Mouse (Mus musculus) ES-E14 (cell line): ENCODE data around the gene Ptf1a. TPM values are rescaled to one million over a fixed set of nuclear protein-coding genes. Genes with fewer than 3 reads are reported as not detected.

Experiments
- DNase-seq: peaks from one replicate; pipeline ENCODE4 v3.0.0-alpha.2; 2013; ENCODE audit warnings: low read depth, low spot score
- H3K27ac ChIP-seq: 2 replicates; pipeline ENCODE4 v1.5.1; 2012; ENCODE audit warnings: low read depth, mild to moderate bottlenecking, low read length, moderate library complexity, mixed read lengths; ENCODE audit not compliant: poor library complexity, insufficient read depth, severe bottlenecking
- H3K36me3 ChIP-seq: 2 replicates; pipeline ENCODE4 v1.6.1; 2012; ENCODE audit warnings: mild to moderate bottlenecking, low read length, moderate library complexity, mixed read lengths; ENCODE audit not compliant: control insufficient read depth, poor library complexity, insufficient read depth, severe bottlenecking
- H3K4me1 ChIP-seq, 2 experiments: fragments of 150-350 bp in 1 of 2; sonication (generic) in 1 of 2; 2 replicates each; pipeline ENCODE4 v1.6.1; 2012; ENCODE audit warnings: low read length in 2 of 2, mild to moderate bottlenecking in 1 of 2, mixed read lengths in 1 of 2; ENCODE audit not compliant: control insufficient read depth in 2 of 2, insufficient read depth in 2 of 2, poor library complexity in 1 of 2
- H3K4me3 ChIP-seq, 2 experiments: fragments of 150-350 bp in 1 of 2; sonication (generic) in 1 of 2; 2 replicates each; pipeline ENCODE4 v1.5.1; 2012; ENCODE audit warnings: low read length in 2 of 2, low read depth in 1 of 2, mild to moderate bottlenecking in 1 of 2, mixed read lengths in 1 of 2; ENCODE audit not compliant: insufficient read depth in 1 of 2, poor library complexity in 1 of 2, severe bottlenecking in 1 of 2
- H3K9ac ChIP-seq: 2 replicates; pipeline ENCODE4 v1.6.1; 2012; ENCODE audit warnings: low read depth, mild to moderate bottlenecking, low read length, mixed read lengths; ENCODE audit not compliant: poor library complexity, insufficient read depth, severe bottlenecking
- H3K9me3 ChIP-seq: fragments of 150-350 bp; sonication (generic); 2 replicates; pipeline ENCODE4 v1.6.1; 2012; ENCODE audit warnings: low read depth, mild to moderate bottlenecking, low read length; ENCODE audit not compliant: control insufficient read depth, insufficient read depth
- CHD2 ChIP-seq: IDR thresholded peaks from 2 replicates; pipeline ENCODE4 v1.6.1; 2014; ENCODE audit warnings: mild to moderate bottlenecking, low read depth, low read length, inconsistent platforms
- HCFC1 ChIP-seq: IDR thresholded peaks from 2 replicates; pipeline ENCODE4 v1.6.1; 2012; ENCODE audit warnings: low read length, inconsistent platforms, borderline replicate concordance; ENCODE audit not compliant: insufficient read depth
- MAFK ChIP-seq: IDR thresholded peaks from 2 replicates; pipeline ENCODE4 v1.6.1; 2014; ENCODE audit warnings: mild to moderate bottlenecking, low read depth, low read length, inconsistent platforms; ENCODE audit not compliant: insufficient read depth
- ZC3H11A ChIP-seq: IDR thresholded peaks from 2 replicates; pipeline ENCODE4 v1.6.1; 2012; ENCODE audit warnings: low read depth, mild to moderate bottlenecking, inconsistent platforms, low read length, borderline replicate concordance
- ZNF384 ChIP-seq: IDR thresholded peaks from 2 replicates; pipeline ENCODE4 v1.6.1; 2012; ENCODE audit warnings: low read depth, low read length, inconsistent platforms
- in situ Hi-C, 2 experiments: fragments of 600-800 bp; cut with MboI; formaldehyde crosslinking; loops; one replicate each; pipeline ENCODE4 v1.15.1; 2025; ENCODE audit warnings: low sequenced_read_pairs in 2 of 2, inconsistent platforms in 1 of 2; ENCODE audit not compliant: unreplicated experiment in 2 of 2
- total RNA-seq: library from RNA; depleted of rRNA; stranded (reverse); fragments of 300-350 nt; gene quantifications from 2 replicates; pipeline ENCODE4 v1.2.3, GENCODE M21; 2012

The Ptf1a gene
- total RNA-seq, 1 experiment, result not detected

DNA sequence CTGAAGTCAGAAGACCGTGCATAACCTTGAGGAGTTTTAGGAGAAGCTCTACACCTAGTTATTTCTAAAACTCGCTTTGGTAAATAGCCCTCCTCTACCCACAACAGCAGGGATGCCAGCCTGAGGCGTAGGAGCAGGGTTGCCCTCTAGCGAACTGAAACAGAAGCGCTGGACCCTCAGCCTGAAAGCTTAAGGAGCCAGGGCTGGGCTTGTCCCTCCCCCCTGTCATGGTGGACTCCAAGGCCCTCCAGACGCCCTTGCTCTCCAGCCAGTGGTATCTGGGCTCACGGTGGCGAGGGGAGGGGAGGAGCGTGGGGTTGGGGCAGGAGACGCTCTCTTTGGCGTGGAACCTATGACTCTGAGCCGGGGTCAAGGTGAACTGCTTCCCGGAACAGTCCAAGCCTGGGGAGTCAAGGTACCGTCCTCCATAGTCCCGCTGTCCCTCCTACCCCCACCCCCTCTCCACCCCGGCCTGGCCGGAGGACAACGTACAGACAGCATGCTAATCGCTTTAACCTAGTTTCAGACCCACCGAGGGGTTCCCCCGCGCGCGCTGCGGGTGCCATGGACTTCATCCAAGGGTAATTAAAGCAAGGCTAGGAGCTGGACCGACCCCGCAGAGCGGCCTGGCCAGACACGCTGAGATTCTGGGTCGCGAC lies 2.7 kb downstream of the Ptf1a start:
- Histone ChIP-seq H3K4me1 (no peaks in the 10 kb centered on the region; a peak in 1 of 4 replicates), H3K9me3 (no peaks in the 10 kb centered on the region), H3K4me3 (peak overlapping the region in 1 of 2 experiments; percentile 22; a peak in 1 of 4 replicates), H3K36me3 (no peaks in the 10 kb centered on the region), H3K27ac (no peak overlapping the region), H3K9ac (no peak overlapping the region)
- DNase-seq, result no peak
- TF ChIP-seq MAFK, result no peak
- TF ChIP-seq HCFC1, result no peak
- TF ChIP-seq ZC3H11A, result no peak
- no peak for TF ChIP-seq ZNF384
- TF ChIP-seq CHD2, result no peak
- in situ Hi-C loops, result loop anchor here (10.0 to 25.0 kb wide), 3 partner anchors 464 to 1411 kb away; partner anchors contain the start of genes A930004D18Rik (in 1 of the 2), Etl4 (in 1 of the 2), Skida1 (in 1 of the 2) and Spag6 (in 1 of the 2)

DNA sequence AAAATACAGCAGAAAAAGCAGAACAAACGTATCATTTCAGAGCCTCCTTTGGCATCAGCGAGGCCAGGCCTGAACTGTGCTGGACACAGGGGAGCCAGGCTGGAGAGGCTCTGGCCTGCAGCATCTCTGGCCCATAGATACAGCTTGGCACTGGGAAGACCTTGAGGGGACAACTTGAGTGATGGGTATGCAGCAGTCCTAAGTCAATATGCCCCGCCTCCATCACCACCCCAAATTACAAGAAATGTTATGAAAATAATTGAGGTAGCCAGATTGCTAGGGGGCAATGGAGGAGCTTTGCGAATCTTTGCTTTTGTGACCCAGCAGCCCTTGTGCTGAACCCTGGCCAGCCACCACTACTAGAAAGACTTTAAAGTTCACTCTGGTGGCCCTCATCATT lies 3.8 kb downstream of the Ptf1a start:
- Histone ChIP-seq H3K36me3 (no peaks in the 10 kb centered on the region), H3K9me3 (no peaks in the 10 kb centered on the region), H3K9ac (no peak overlapping the region), H3K4me1 (no peaks in the 10 kb centered on the region; a peak in 1 of 4 replicates), H3K4me3 (no peak overlapping the region), H3K27ac (no peak overlapping the region)
- in situ Hi-C loops, result loop anchor here (10.0 to 25.0 kb wide), 3 partner anchors 463 to 1412 kb away; partner anchors contain the start of genes A930004D18Rik (in 1 of the 2), Etl4 (in 1 of the 2), Skida1 (in 1 of the 2) and Spag6 (in 1 of the 2)
- no peak for DNase-seq
- no peak for TF ChIP-seq HCFC1
- TF ChIP-seq ZNF384, result no peak
- TF ChIP-seq MAFK, result no peak
- no peak for TF ChIP-seq ZC3H11A
- no peak for TF ChIP-seq CHD2

DNA sequence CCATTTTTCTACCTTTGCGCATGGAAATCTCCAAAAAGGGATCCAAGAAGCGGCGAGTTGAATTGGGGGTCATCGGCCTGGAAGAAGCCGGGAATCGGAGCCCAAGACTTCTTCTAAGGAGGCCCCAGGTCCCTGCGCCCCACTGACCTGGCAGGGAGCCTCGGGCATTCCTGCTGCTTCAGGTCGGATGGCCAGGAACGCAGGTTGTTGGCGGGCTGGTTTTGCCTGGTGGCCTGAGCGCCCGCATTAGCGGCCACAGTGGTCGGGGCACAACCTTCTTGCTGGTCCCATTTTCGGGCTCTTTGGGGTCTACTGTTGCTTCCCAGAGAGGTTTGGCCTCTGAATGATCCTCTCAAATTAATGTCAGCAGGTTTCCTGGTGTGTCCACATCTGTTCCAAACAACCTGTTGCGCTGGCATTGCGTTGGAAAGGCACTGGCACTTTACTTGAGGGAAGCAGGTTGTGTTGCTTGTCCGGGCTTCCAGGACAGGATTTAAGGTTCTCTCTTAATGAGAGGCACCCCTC lies 7.1 kb downstream of the Ptf1a start:
- no peaks in the 10 kb centered on the region for H3K9me3 ChIP-seq
- in situ Hi-C loops, result no loop called here
- no peaks in the 10 kb centered on the region for H3K36me3 ChIP-seq
- TF ChIP-seq HCFC1 (no peak), CHD2 (no peak), ZNF384 (no peak), MAFK (no peak), ZC3H11A (no peak)
- no peak overlapping the region for H3K27ac ChIP-seq
- peak overlapping the region; percentile 46 for H3K9ac ChIP-seq
- peak overlapping the region; percentile 61 to 74 for H3K4me3 ChIP-seq
- DNase-seq, result no peak
- H3K4me1 ChIP-seq, result no peaks in the 10 kb centered on the region; a peak in 1 of 4 replicates

DNA sequence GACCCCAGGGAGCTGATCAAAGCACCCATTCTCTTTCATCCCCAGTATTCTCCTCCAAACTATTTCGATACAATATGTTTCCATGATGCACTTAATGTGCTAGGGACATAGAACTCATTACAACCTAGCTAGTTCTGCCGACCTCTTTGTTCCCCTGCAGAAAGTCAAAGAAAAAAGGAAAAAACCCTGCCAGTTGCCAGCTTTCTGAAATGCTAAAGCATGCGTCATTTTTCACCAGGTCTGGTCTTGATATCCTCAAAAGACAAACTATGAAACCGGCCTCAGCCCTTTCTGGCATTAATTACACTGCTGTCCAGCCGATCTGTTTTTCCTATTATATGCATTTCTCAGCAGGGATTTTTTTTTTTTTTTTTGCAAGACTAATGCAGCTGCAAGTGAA lies 9.8 kb downstream of the Ptf1a start:
- TF ChIP-seq MAFK, result no peak
- TF ChIP-seq ZNF384, result no peak
- TF ChIP-seq ZC3H11A, result no peak
- no peak for TF ChIP-seq HCFC1
- TF ChIP-seq CHD2, result no peak
- no peak overlapping the region for H3K27ac ChIP-seq
- H3K4me1 ChIP-seq, result no peaks in the 10 kb centered on the region
- DNase-seq, result no peak
- no peak overlapping the region for H3K4me3 ChIP-seq
- in situ Hi-C loops, result no loop called here
- H3K36me3 ChIP-seq, result no peaks in the 10 kb centered on the region
- no peaks in the 10 kb centered on the region for H3K9me3 ChIP-seq
- H3K9ac ChIP-seq, result no peak overlapping the region
